Comparison of ENCODE assay signal across 23 mouse cellular contexts in genomic region chr8:82372846-82373245, GRCm38 (mm10). TPM values are rescaled to one million over a fixed set of nuclear protein-coding genes. Genes with fewer than 3 reads are reported as not detected.
DNase-seq lines count a peak whose midpoint lies in the region; ATAC-seq and TF ChIP-seq lines count a peak whose summit lies in the region.
"Had no signal": no experiment of that assay in that cellular context is flagged by ENCODE, and none has a peak within 500 bp of the region (broad histone marks: within the 10 kb centered on the region; RNA-seq: fewer than 3 reads in every experiment).

No protein-coding gene starts in this region.

- 92% methylated on average over 6 of the region's 6 CpGs for WGBS in forebrain, embryonic 13.5 days
- WGBS in limb, embryonic 10.5 days, result 90% methylated on average over 6 of the region's 6 CpGs

- no peaks in the 10 kb centered on the region for H3K36me3 ChIP-seq in forebrain, embryonic 13.5 days (ENCODE audit: poor library complexity, severe bottlenecking)
- H3K36me3 ChIP-seq in limb, embryonic 10.5 days, result no peaks in the 10 kb centered on the region
- H3K36me3 ChIP-seq: embryonic facial prominence, embryonic 13.5 days; embryonic facial prominence, embryonic 15.5 days; G1E had no signal

- H3K27ac ChIP-seq in embryonic fibroblast, embryonic 13.5 days (ENCODE audit: insufficient read depth, low read length), result peak overlapping the region; percentile 58; the same call in 1 of the 2 replicates
- H3K27ac ChIP-seq in forebrain, embryonic 13.5 days, result no peak overlapping the region
- no peak overlapping the region for H3K27ac ChIP-seq in limb, embryonic 10.5 days
- H3K27ac ChIP-seq: embryonic facial prominence, embryonic 13.5 days; embryonic facial prominence, embryonic 15.5 days had no signal

- H3K4me3 ChIP-seq in embryonic fibroblast, embryonic 13.5 days (ENCODE audit: insufficient read depth, low read length), result no peak overlapping the region
- H3K4me3 ChIP-seq in forebrain, embryonic 13.5 days, result no peak overlapping the region
- no peak overlapping the region for H3K4me3 ChIP-seq in limb, embryonic 10.5 days
- H3K4me3 ChIP-seq: embryonic facial prominence, embryonic 13.5 days; embryonic facial prominence, embryonic 15.5 days had no signal

- H3K27me3 ChIP-seq in forebrain, embryonic 13.5 days, result no peaks in the 10 kb centered on the region
- no peaks in the 10 kb centered on the region for H3K27me3 ChIP-seq in limb, embryonic 10.5 days (ENCODE audit: low read depth, poor library complexity, severe bottlenecking)
- H3K27me3 ChIP-seq: embryonic facial prominence, embryonic 13.5 days; embryonic facial prominence, embryonic 15.5 days had no signal

- DNase-seq in 3134 (ENCODE audit: extremely low read depth, insufficient read length, low spot score) (peak; percentile 8), 3T3-L1 (ENCODE audit: low read depth, low spot score) (peak; percentile 84), NIH3T3 (ENCODE audit: low read depth) (peak; percentile 60)
- no peak for DNase-seq in limb, embryonic 10.5 days (ENCODE audit: low spot score)
- DNase-seq in thymus, postnatal 36 days, result no peak
- DNase-seq: adrenal gland, adult 8-10 months; adrenal gland, postnatal 14 days; adrenal gland, postnatal 36 days; cerebellum, adult 11-12 months; cerebellum, adult 8-10 months; cerebellum, adult 9-11 months; cerebellum, postnatal 14 days; cerebellum, postnatal 36 days; embryo, embryonic 11 days had no signal

- no peak for TF ChIP-seq CTCF in embryonic fibroblast, embryonic 13.5 days (IDR thresholded peaks at IDR 0.05; ENCODE audit: borderline replicate concordance, insufficient read depth, low read length)

- no peaks in the 10 kb centered on the region for H3K9me3 ChIP-seq in forebrain, embryonic 13.5 days (replicated peaks)
- no peaks in the 10 kb centered on the region for H3K9me3 ChIP-seq in limb, embryonic 10.5 days (replicated peaks)
- H3K9me3 ChIP-seq: embryonic facial prominence, embryonic 13.5 days; embryonic facial prominence, embryonic 15.5 days; G1E had no signal

- TF ChIP-seq POLR2A in embryonic fibroblast, embryonic 13.5 days (IDR thresholded peaks at IDR 0.05; ENCODE audit: low read depth, low read length), result no peak

- H3K9ac ChIP-seq in forebrain, embryonic 13.5 days, result no peak overlapping the region
- H3K9ac ChIP-seq: embryonic facial prominence, embryonic 13.5 days; embryonic facial prominence, embryonic 15.5 days had no signal

- peaks cover 6% of the 10 kb centered on the region for H3K4me1 ChIP-seq in embryonic fibroblast, embryonic 13.5 days (ENCODE audit: control insufficient read depth, insufficient read depth, low read length)
- H3K4me1 ChIP-seq in forebrain, embryonic 13.5 days, result no peaks in the 10 kb centered on the region
- H3K4me1 ChIP-seq in limb, embryonic 10.5 days, result no peaks in the 10 kb centered on the region
- H3K4me1 ChIP-seq: embryonic facial prominence, embryonic 13.5 days; embryonic facial prominence, embryonic 15.5 days had no signal

- no peak overlapping the region for H3K4me2 ChIP-seq in forebrain, embryonic 13.5 days
- H3K4me2 ChIP-seq: embryonic facial prominence, embryonic 13.5 days; embryonic facial prominence, embryonic 15.5 days had no signal

- ATAC-seq in forebrain, embryonic 13.5 days, result no peak
- ATAC-seq: activated CD4-positive, CD25-positive, alpha-beta regulatory T cell, adult 4 months; forebrain, embryonic 14.5 days; forebrain, embryonic 16.5 days had no signal

RNA-seq across cellular contexts. Expression of gene Il15, which starts 30.2 kb away (rescaled TPM):
- polyA plus RNA-seq in embryonic fibroblast, embryonic 13.5 days (2011; ENCODE audit: insufficient read length, low read depth, missing spikeins), result 2.5 and 2.6 TPM in 2 replicates
- polyA plus RNA-seq in forebrain, embryonic 13.5 days (2015; fragmentation: Nextera tagmentation; extraction: Ambion mirVana), result 1.0 and 1.2 TPM in 2 replicates
- polyA plus RNA-seq in limb, embryonic 10.5 days (2016; fragmentation: Nextera tagmentation; extraction: Ambion mirVana), result 0.74 and 1.6 TPM in 2 replicates
- polyA plus RNA-seq: C2C12, G1E had no signal

Comparison
In these comparisons a context has a peak if more than half of its experiments do, and no peak if none do; other contexts are left out.
1. DNase-seq: peak in 3134 (single experiment), 3T3-L1 (single experiment) and NIH3T3 (single experiment); none in limb, embryonic 10.5 days (single experiment) and thymus, postnatal 36 days (0 of 2).